Mouse (Mus musculus) NIH3T3 (cell line): ENCODE measurements at regions not wholly inside any gene's neighbourhood (a gene's known extent, or its start where the extent isn't known, plus 50 kb on each side); places are given as distances from the start of the nearest gene placed in this dataset.

ENCODE experiments used
- DNase-seq: peaks from one replicate; pipeline ENCODE4 v3.0.0-alpha.2; 2012; ENCODE audit warnings: low read depth

- DNase-seq, result peak; percentile 56
These were observed 148.6 kb downstream of the Sec61b start for GRCm38 (mm10) chr4:47622851-47623743.

DNA sequence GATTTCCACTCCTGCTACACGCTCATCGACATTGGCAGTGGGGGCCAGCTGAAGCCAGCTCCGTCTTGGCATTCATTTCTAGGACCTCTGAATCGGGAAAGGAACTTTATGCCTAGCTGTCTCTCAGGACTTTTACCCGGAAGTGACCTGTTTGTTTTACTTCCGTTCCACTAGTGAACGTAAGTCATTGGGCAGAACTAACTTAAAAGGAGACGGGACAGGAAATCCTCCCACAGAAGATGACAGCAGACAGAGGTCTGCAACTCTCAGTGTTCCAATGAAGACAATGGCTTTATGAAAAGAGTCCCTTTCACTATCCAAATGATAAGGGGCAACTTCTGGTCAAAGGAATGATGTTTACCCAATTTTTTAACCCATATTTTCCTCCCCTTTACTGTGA lies 155.5 kb downstream of the Sec61b start:
- no peak for DNase-seq

GRCm38 (mm10) chr4:47630427-47630826 lies 156.0 kb downstream of the Sec61b start:
- no peak for DNase-seq

- DNase-seq, result no peak
These were observed 164.5 kb downstream of the Sec61b start for GRCm38 (mm10) chr4:47638876-47639494.

DNA sequence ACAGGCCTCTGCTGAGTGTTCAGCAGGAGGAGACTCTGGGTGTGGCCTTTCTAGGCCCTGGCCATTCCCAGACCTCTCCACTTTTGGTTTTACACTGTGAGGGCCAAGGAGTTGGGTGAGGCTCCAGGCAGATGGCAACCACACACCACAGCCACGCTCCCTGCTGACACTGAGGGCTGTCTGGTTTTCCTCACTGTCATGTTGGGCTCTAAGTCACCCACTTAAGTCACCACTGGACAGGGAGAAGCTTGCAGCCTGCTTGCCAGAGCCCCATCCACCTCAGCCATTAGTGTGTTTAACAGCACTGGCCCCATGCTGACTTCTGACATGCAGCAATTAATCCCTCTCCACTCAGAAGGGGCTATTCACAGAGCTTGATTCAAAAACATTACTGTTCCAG lies 170.6 kb downstream of the Sec61b start:
- no peak for DNase-seq

GRCm38 (mm10) chr4:47648701-47649100 lies 174.2 kb downstream of the Sec61b start:
- DNase-seq, result no peak

- DNase-seq, result no peak
These were observed 175.5 kb downstream of the Sec61b start for GRCm38 (mm10) chr4:47649951-47650350.

GRCm38 (mm10) chr4:47651521-47651920 lies 177.1 kb downstream of the Sec61b start:
- DNase-seq, result no peak

GRCm38 (mm10) chr4:47653143-47653542 lies 178.7 kb downstream of the Sec61b start:
- DNase-seq, result no peak

DNA sequence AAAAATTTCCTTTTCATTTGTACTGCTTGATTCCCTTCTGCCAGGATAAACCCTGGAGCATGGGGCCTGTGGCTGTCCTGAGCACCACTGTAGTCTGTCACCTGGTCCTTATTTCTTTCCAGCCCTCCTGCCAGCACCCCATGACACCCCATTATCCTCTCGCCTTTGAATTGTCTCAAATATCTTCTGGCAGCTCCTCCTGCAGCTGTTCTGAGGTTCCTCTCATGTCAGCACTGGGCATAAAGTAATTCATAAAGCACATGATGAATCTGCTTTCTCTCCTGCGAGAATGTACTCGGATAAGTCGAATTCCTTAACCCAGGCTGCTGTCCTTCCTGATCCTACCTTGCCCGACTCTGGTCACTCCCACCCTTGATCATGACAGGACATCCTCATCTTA lies 195.1 kb downstream of the Sec61b start:
- DNase-seq, result no peak

DNA sequence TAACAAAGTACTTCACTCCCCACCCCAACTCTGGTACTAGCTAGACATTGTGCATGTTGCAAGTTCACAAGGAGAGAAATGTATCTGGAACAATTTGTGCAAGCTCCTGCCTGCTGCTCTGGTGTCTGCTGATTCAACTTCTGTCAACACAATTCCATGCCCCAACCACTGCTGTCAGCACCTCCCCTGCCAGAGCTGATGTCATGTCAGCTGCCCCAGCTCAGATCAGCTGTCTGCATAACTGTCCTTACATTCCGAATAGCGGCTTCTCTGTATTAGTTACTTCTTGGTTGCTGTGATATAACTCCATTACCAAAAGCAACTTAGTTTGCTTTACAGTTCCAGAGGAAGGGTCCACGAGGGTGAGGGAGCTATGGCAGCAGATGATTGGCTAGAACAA lies 196.0 kb downstream of the Sec61b start:
- peak; percentile 44 for DNase-seq

DNA sequence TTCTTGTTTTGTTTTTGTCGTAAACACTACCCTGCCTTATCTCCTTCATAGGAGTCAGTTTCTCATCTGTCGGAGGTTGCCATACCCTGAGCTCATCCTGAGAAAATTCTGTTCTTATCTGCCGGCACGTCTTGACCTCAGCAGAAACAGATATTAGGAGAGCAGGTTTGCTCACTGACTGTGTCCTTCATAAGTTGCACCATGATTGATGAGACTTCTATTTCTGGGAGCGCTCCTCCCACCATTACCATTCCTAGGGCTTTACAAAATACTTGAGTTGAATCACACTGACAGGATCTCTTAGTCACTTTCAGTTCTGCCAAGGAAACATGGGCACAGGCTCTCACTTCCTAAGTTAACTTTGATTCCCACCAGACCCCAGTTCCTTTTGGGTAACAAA lies 196.9 kb downstream of the Sec61b start:
- DNase-seq, result peak; percentile 29

DNA sequence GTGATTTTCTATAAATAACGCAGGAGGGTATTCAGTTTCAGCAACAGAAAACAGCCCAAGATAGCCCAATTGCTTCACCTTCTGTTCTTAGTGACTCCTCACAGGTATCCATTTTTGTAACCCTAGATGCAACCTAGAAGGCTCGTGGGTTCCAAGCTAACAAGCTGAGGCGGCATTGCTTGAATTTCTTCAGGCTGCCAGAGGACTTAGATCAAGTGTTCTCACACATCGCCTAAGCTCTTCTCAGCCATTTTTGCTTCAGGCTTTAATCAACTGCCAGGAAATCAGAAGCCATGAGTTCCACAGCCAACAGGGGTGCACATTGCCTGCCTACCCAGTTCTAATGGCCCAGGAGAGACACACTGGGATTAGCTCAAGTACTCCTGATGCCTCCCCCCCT lies 206.7 kb downstream of the Sec61b start:
- DNase-seq, result no peak

GRCm38 (mm10) chr4:47691207-47691606 lies 216.7 kb downstream of the Sec61b start:
- DNase-seq, result no peak

- no peak for DNase-seq
These were observed 218.2 kb downstream of the Sec61b start for GRCm38 (mm10) chr4:47692654-47693053.

GRCm38 (mm10) chr4:47693221-47693620 lies 218.8 kb downstream of the Sec61b start:
- no peak for DNase-seq

DNA sequence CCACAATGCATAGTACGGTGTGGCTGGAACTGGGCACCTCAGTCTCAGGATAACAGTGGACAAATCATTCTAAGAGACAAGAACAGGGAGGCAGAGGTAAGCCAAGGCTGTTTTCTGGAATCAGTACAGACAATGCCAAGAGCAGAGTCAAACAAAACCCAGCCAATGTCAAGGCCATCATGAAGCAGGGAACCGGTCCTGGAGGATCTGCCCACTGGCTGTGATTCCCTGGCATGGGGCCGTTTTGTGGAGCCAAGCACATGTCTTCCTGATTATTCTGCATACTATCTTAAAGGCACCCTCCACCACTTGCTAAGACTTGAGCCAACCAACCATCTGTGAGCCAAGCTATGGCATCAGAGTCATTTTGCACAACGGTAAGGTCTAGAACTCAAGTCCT lies 222.6 kb downstream of the Sec61b start:
- no peak for DNase-seq

- DNase-seq, result no peak
These were observed 224.1 kb downstream of the Sec61b start for GRCm38 (mm10) chr4:47698514-47698913.

GRCm38 (mm10) chr4:47698926-47699325 lies 224.5 kb downstream of the Sec61b start:
- DNase-seq, result no peak

DNA sequence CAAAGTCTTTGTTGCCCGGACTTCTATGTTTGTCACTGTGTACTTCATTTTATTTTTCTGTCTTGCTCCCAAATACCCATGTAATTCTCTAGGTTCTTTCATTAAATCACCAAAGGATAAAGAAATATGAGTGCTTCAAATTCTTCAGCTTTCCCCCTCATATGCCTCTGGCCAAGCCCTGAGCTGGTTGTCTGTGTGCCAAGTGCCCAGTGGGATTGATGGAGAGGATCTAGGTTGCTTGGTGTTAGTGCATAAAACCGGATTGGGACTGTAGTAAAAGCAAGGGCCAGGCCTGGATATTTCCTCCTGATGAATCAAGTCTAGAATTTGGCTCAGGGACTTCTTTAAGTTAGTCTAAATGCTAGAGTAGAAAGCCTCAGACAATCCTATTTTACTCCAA lies 229.0 kb downstream of the Sec61b start:
- no peak for DNase-seq

DNA sequence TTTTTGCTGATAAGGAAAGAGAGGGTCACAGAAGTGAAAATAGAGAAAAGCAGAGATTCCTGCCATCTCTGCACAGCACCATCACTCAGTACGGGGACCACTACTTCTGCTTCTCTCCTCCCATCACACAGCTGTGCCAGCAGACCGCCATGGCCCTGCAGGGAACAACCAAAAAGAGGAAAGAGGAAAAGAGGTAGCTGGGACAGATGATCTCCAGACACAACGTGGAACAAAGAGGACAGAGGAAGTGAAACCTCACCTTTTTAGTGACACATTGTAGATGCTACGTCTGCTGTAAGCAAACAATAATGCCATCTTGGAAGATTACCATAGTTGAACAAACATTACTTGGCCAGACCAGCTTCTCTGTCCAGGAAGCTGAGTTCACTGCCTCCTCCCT lies 230.1 kb downstream of the Sec61b start:
- DNase-seq, result no peak

GRCm38 (mm10) chr4:47707966-47708365 lies 233.5 kb downstream of the Sec61b start:
- no peak for DNase-seq

DNA sequence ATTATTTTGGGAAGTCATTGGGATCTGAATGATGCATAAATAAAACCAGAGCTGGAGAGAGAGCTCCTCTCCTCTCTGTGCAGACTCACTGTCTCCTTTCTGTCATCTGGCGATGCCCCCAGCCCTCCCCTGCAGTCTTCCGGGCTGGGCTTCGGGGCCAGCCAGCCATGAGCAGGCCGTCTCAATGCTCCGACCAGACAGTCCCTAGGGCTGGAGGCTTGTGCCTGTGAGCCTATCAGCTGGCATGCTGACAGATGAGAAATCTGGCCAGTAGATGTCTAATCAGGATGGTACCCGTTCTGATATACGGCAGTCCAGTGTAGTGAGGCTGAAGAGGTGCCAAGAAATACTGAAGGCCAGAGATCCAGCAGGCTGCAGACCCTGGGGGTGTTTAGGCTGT lies 238.9 kb downstream of the Sec61b start:
- DNase-seq, result no peak
